In the genomic region with DNA sequence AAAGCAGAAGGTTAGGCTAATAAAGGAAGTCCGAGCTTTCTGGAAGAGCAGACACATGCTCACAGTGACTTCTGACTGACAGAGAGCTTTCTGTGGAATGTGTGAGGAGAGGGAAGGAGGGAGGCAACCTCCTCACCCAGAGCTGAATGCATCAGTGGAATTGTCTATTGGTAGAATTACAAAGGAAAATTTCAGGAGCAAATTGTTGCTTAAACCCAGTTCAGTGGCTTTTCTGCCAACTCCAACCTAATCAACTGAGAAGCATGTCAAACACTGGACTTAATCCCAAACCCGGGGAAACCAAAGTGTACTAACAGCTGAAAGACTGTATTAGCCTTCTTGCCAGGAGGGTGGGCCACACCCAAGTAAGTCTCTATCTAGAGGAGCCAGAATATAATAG, we compare ENCODE assay signal across 17 mouse cellular contexts. TPM values are rescaled to one million over a fixed set of nuclear protein-coding genes. Genes with fewer than 3 reads are reported as not detected.
A peak's percentile ranks its signal among the peaks of the same experiment; 100 is the strongest.
DNase-seq lines count a peak whose midpoint lies in the region; ATAC-seq and TF ChIP-seq lines count a peak whose summit lies in the region.
"Had no signal": no experiment of that assay in that cellular context is flagged by ENCODE, and none has a peak within 500 bp of the region (broad histone marks: within the 10 kb centered on the region; RNA-seq: fewer than 3 reads in every experiment).

No protein-coding gene starts in this region.

- CTCF ChIA-PET in Patski (lab: Charles Lee) = interaction anchor here (1.1 to 2.6 kb wide), 5 partner anchors 10 to 129 kb away, joined by 4 to 6 read pairs (median 4); no protein-coding TSS in a partner anchor

- H3K4me1 ChIP-seq in embryonic facial prominence, embryonic 13.5 days = peaks cover 12% of the 10 kb centered on the region
- H3K4me1 ChIP-seq in embryonic facial prominence, embryonic 10.5 days = peaks cover 12% of the 10 kb centered on the region; the same call in 1 of the 2 replicates
- no peaks in the 10 kb centered on the region for H3K4me1 ChIP-seq in kidney, embryonic 16.5 days (ENCODE audit: insufficient read depth, low read length)
- H3K4me1 ChIP-seq in heart, postnatal 0 days (ENCODE audit: control insufficient read depth, insufficient read depth) = peaks cover 6% of the 10 kb centered on the region
- H3K4me1 ChIP-seq: neural tube, embryonic 12.5 days had no signal

- no peak for TF ChIP-seq CTCF in Patski (IDR thresholded peaks at IDR 0.05)
- TF ChIP-seq CTCF in heart, postnatal 0 days (IDR thresholded peaks at IDR 0.05; ENCODE audit: low read depth) = no peak

- no peak for TF ChIP-seq EP300 in heart, postnatal 0 days (IDR thresholded peaks at IDR 0.05; ENCODE audit: low read depth)

- ATAC-seq in embryonic facial prominence, embryonic 13.5 days (ENCODE audit: insufficient number of reproducible peaks, insufficient read depth, low FRiP score, low TSS enrichment, low read depth) = no peak
- no peak for ATAC-seq in kidney, embryonic 16.5 days (ENCODE audit: low FRiP score, low TSS enrichment)
- peak; percentile 51 for ATAC-seq in Patski
- ATAC-seq in heart, postnatal 0 days (ENCODE audit: insufficient read depth, low read depth) = no peak
- ATAC-seq: hindbrain, embryonic 16.5 days; midbrain, embryonic 15.5 days had no signal

- no peak overlapping the region for H3K4me3 ChIP-seq in embryonic facial prominence, embryonic 13.5 days
- H3K4me3 ChIP-seq in embryonic facial prominence, embryonic 10.5 days = no peak overlapping the region
- no peak overlapping the region for H3K4me3 ChIP-seq in kidney, embryonic 16.5 days (ENCODE audit: low read length)
- no peak overlapping the region for H3K4me3 ChIP-seq in heart, postnatal 0 days (ENCODE audit: low read depth, low read length)
- H3K4me3 ChIP-seq: heart, embryonic 13.5 days; midbrain, embryonic 15.5 days; neural tube, embryonic 12.5 days had no signal

- no peak overlapping the region for H3K9ac ChIP-seq in embryonic facial prominence, embryonic 13.5 days
- no peak overlapping the region for H3K9ac ChIP-seq in kidney, embryonic 16.5 days (replicated peaks; ENCODE audit: low read length)
- no peak overlapping the region for H3K9ac ChIP-seq in heart, postnatal 0 days (replicated peaks; ENCODE audit: low read depth, low read length)
- H3K9ac ChIP-seq: heart, embryonic 13.5 days; midbrain, embryonic 15.5 days; neural tube, embryonic 12.5 days had no signal

- POLR2A ChIA-PET in Patski (lab: Charles Lee) = interaction anchor here (1.4 kb wide), 1 partner anchor 82 kb away, joined by 3 read pairs; no protein-coding TSS in a partner anchor

- 32% methylated on average over 2 of the region's 2 CpGs for WGBS in embryonic facial prominence, embryonic 13.5 days
- WGBS in embryonic facial prominence, embryonic 10.5 days = 46% methylated on average over 2 of the region's 2 CpGs
- 54% methylated on average over 2 of the region's 2 CpGs for WGBS in kidney, embryonic 16.5 days
- 52% methylated on average over 2 of the region's 2 CpGs for WGBS in heart, postnatal 0 days

- no peaks in the 10 kb centered on the region for H3K9me3 ChIP-seq in embryonic facial prominence, embryonic 13.5 days
- H3K9me3 ChIP-seq in embryonic facial prominence, embryonic 10.5 days = no peaks in the 10 kb centered on the region
- no peaks in the 10 kb centered on the region for H3K9me3 ChIP-seq in kidney, embryonic 16.5 days (ENCODE audit: low read length)
- H3K9me3 ChIP-seq in heart, postnatal 0 days (replicated peaks; ENCODE audit: control insufficient read depth, low read length) = no peaks in the 10 kb centered on the region
- H3K9me3 ChIP-seq: heart, embryonic 13.5 days; midbrain, embryonic 15.5 days; neural tube, embryonic 12.5 days had no signal

- DNase-seq in embryonic facial prominence, embryonic 10.5 days (ENCODE audit: low spot score) = no peak
- no peak for DNase-seq in kidney, adult 11 months
- DNase-seq in Patski (ENCODE audit: low read depth, low spot score) = no peak
- DNase-seq in heart, postnatal 0 days (ENCODE audit: low spot score) = no peak
- DNase-seq in urinary bladder, postnatal 4 days (ENCODE audit: low spot score in 2 of 2) = no peak
- DNase-seq in embryo, embryonic 11 days = no peak
- DNase-seq: adrenal gland, adult 8-10 months; cerebellum, adult 8-10 months; right cerebral cortex, postnatal 4 days; thymus, postnatal 25 days had no signal

- no peak overlapping the region for H3K4me2 ChIP-seq in embryonic facial prominence, embryonic 13.5 days
- H3K4me2 ChIP-seq in kidney, embryonic 16.5 days (replicated peaks; ENCODE audit: low read depth, low read length) = no peak overlapping the region
- H3K4me2 ChIP-seq in heart, postnatal 0 days (ENCODE audit: low read depth, low read length) = no peak overlapping the region
- H3K4me2 ChIP-seq: heart, embryonic 13.5 days; liver, embryonic 11.5 days; midbrain, embryonic 15.5 days; neural tube, embryonic 12.5 days had no signal

- H3K27ac ChIP-seq in embryonic facial prominence, embryonic 13.5 days = peak overlapping the region; percentile 48; the same call in 1 of the 2 replicates
- H3K27ac ChIP-seq in embryonic facial prominence, embryonic 10.5 days (replicated peaks) = no peak overlapping the region
- peak overlapping the region; percentile 15; the same call in 1 of the 2 replicates for H3K27ac ChIP-seq in kidney, embryonic 16.5 days (ENCODE audit: low read length)
- H3K27ac ChIP-seq in heart, postnatal 0 days (ENCODE audit: low read depth) = peak overlapping the region; percentile 33
- H3K27ac ChIP-seq: heart, embryonic 13.5 days; midbrain, embryonic 15.5 days; neural tube, embryonic 12.5 days had no signal

- in situ Hi-C loops in Patski (cut with MboI; ENCODE audit: low pct_unique_long_range_greater_than_20kb) = no loop called here

- H3K36me3 ChIP-seq in embryonic facial prominence, embryonic 13.5 days = no peaks in the 10 kb centered on the region
- no peaks in the 10 kb centered on the region for H3K36me3 ChIP-seq in embryonic facial prominence, embryonic 10.5 days (replicated peaks)
- H3K36me3 ChIP-seq in kidney, embryonic 16.5 days (ENCODE audit: insufficient read depth, low read length) = no peaks in the 10 kb centered on the region
- H3K36me3 ChIP-seq in heart, postnatal 0 days (replicated peaks; ENCODE audit: control insufficient read depth, insufficient read depth, low read length) = no peaks in the 10 kb centered on the region
- H3K36me3 ChIP-seq: midbrain, embryonic 15.5 days; neural tube, embryonic 12.5 days had no signal

- no peaks in the 10 kb centered on the region for H3K27me3 ChIP-seq in embryonic facial prominence, embryonic 13.5 days
- H3K27me3 ChIP-seq in embryonic facial prominence, embryonic 10.5 days (replicated peaks; ENCODE audit: low read depth, poor library complexity, severe bottlenecking) = no peaks in the 10 kb centered on the region
- H3K27me3 ChIP-seq in kidney, embryonic 16.5 days (ENCODE audit: insufficient read depth, low read length) = no peaks in the 10 kb centered on the region
- H3K27me3 ChIP-seq in Patski = no peaks in the 10 kb centered on the region
- no peaks in the 10 kb centered on the region for H3K27me3 ChIP-seq in heart, postnatal 0 days (ENCODE audit: control insufficient read depth, insufficient read depth, low read length)
- H3K27me3 ChIP-seq: heart, embryonic 13.5 days; midbrain, embryonic 15.5 days; neural tube, embryonic 12.5 days had no signal

RNA-seq across cellular contexts. Expression of a gene that starts 36.9 kb away (rescaled TPM):
- polyA plus RNA-seq in embryonic facial prominence, embryonic 13.5 days (2015; fragmentation: Nextera tagmentation; extraction: Ambion mirVana) = 4.4 and 6.4 TPM in 2 replicates
- polyA plus RNA-seq in embryonic facial prominence, embryonic 10.5 days (2016; fragmentation: Nextera tagmentation; extraction: Ambion mirVana) = 5.1 and 6.8 TPM in 2 replicates
- polyA plus RNA-seq in kidney, embryonic 16.5 days (2015; fragmentation: Nextera tagmentation; extraction: Ambion mirVana) = 7.9 and 8.7 TPM in 2 replicates
- polyA plus RNA-seq in Patski (2021) = 12.4 TPM
- 23.7 and 26.9 TPM in 2 replicates for total RNA-seq in heart, postnatal 0 days (2014; rRNA removed; ENCODE audit: low replicate concordance)
- polyA plus RNA-seq in heart, postnatal 0 days (2015; fragmentation: Nextera tagmentation; extraction: Ambion mirVana) = 7.8 and 8.5 TPM in 2 replicates
